Mouse (Mus musculus): ENCODE measurements at regions not wholly inside any gene's neighbourhood (a gene's known extent, or its start where the extent isn't known, plus 50 kb on each side); places are given as distances from the start of the nearest gene placed in this dataset.

DNA sequence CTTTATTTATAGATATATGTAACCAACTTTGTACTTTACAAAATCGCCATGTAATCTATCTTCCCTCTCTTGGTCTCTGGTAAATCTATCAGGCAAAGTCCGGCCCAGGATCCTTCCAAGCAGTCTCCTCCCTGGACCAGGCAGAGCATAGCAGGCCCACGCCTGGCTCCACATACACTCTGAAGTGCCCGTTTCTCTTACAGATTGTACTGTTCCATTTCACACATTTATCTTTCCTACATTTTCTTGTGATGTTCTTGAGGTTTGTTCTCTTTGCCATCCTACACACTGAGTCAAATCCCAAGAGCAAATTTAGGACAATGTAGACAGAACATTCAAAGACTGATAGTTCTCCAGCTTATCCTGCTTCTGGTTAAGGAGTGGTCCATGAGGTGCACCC lies 264.3 kb downstream of the Spry2 start:
- no peak for DNase-seq (ENCODE audit: low read depth, low spot score)

DNA sequence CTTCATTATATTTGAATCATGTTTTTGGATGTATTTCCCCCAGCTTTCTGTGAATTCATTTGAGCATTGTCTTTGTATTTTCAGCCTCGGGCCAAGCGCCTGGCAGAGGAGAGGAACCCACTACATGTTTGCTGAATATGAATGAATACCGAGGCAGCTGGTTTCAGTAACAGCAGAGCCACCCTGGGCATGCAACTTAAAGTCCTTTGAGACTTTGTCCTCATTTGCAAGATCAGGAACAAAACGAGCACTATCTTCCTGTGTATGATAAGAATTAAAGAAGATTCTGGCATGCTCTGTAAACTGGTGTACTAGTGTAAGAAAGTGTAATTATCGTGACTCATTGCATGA lies 265.0 kb downstream of the Spry2 start:
- no peak for DNase-seq (ENCODE audit: low read depth, low spot score)

DNA sequence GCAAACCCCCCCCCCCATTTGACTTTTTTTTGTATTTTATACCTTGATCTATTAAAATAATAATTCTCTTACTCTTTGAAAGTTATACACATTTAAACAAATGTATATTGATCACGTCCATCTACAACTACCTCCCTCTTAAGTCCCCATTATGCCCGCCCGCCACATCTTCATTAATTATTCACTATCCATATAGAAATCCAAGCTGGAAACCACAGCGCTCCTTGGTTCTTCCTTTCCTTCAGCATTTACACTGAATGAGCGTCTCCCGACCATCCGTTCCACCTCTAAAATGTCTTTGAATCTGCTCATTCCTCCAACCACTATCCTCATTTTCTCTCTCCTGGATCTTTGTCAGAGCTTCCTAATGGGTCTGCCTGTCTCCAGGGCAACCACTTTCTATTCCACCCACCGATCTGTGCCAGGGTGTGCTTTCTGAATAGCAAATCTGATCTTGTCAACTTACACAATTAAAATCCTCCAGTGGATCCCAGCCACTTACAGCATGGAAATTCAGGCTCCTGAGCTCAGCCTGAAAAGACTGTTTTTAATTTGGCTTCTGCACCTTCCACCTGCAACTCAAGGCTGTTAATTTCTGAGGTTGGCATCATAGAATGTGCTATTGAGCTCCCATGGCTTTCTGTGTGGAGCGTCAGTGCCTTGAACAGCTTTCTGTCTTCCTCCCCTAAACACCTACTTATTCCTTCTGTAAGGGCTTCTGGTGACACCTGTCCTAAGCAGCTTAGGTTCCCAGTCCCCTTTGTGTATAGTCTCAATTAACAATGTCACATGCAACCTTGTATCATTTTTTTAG lies 265.5 kb downstream of the Spry2 start:
- no peak for DNase-seq (ENCODE audit: low read depth, low spot score)

DNA sequence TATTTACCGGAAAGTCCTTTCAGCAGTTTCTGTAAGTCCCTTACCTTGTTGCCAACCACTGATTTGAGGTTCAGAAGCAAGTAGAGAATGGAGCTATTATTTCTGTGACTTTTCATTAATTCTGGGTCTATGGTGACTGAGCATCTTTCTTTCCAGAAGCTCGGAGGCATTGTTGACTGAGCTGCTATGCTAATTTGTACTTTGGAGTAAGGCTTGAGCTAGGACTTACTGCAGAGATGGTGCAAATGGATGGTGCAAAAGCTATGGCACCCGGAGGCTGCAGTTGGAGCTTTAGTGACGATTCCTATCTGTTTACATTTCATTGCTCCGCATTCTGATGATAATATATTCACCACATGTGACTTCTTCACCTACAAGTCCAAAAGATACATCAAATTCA lies 266.2 kb downstream of the Spry2 start:
- DNase-seq (ENCODE audit: low read depth, low spot score): no peak

DNA sequence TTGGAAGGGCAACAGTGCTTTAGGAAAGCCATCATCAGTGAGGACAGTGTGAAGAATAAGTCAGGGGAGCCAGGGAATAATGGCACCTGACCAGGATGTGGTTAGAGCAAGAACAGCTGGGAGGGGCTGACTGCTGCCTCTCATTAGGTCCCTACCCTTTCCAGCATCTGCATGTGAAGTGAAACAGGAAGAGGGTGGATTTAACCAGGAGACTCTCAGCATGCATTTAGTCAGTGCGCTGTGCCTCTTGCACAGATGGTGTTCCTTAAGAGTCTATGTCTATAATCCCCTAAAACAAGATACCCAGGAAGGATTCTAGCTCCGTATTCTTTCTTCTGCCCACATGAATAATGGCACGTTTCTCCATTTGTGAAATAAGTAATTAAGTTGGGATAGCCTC lies 267.9 kb downstream of the Spry2 start:
- no peak for DNase-seq (ENCODE audit: low read depth, low spot score)

DNA sequence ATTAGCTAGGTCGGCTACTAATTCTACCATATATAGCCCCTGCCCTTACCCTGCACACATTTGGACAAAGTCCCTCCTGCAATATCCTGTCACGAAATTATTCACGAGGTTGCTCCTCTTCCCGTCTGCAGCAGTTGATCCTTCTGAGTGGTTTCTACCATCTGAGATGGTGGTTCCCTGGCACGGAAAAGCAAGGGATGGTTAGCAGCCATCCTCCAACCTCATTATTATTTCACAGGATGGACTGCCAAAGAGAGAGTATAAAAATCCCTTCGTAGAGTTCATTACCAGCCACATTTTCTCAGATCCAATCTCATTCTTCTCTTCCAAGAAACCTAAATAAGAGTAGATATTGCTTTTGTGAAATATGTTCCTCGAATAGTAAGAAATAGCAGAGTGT lies 272.2 kb downstream of the Spry2 start:
- DNase-seq (ENCODE audit: low read depth, low spot score): no peak

DNA sequence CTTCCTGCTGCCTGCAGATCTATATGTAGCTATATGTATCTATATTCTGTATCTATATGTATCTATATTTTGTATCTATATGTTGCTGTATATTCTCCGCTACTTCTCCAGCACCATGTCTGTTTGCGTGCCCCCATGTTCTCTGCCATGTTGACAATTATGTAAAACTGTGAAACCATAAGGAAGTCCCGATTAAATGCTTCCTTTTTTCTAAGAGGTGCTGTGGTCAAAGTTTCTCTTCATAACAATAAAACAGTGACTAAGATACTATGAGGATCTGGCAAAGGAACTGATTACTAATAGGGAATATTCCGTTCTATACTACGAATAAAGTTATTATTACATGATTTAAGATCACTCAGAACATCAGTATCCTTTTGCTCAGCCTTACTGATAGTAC lies 274.5 kb downstream of the Spry2 start:
- no peak for DNase-seq (ENCODE audit: low read depth, low spot score)

DNA sequence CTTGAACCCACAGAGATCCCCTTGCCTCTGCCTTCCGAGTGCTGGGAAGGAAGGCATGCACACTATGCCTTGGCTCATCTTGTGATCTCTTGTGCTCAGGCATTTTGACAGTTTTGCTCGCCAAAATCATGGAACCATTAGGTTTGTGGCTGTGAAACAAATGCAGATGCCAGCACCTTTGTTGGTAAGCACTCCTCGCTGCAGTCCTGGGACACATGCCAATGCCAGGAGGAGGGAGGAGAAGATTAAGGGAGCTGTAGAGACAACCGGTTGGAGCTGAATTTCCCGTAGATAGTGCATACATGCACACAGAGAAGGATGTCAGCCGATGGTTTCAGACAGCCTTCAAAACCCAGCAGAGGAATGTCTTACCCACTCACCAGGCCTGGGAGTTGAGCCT lies 275.5 kb downstream of the Spry2 start:
- DNase-seq (ENCODE audit: low read depth, low spot score): no peak

DNA sequence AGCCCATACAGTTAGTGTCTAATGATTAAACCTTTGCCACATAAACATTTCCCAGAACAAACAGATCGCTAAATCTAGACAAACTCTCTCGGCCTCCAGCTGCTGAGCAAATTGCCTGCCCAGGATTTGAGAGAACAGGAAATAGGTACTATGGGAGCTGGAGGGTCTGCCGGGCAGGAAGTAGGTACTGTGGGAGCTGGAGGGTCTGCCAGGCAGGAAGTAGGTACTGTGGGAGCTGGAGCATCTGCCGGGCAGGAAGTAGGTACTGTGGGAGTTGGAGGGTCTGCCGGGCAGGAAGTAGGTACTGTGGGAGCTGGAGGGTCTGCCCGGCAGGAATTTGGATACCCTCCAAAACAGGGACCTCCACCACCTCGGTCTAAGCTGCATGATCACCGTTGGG lies 277.2 kb downstream of the Spry2 start:
- no peak for DNase-seq (ENCODE audit: low read depth, low spot score)

DNA sequence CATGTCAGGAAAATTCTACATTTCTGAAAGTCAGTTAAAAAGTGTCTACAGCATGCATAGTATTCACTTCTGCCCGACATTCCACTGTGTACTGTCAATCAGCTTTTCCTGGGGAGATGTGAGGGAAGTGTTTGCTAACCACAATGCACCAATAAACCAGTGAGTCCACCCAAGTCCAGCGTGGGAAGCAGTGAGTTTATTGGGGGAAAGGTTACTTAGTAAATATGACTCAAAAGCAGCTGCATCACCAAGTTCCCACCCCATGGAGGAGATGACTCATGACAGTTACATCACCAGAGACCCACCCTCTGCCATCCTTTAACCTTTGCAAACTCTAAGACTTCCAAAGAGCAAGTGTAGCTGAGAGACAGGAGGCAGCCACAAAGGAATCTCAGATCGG lies 280.9 kb downstream of the Spry2 start:
- DNase-seq (ENCODE audit: low read depth, low spot score): no peak

DNA sequence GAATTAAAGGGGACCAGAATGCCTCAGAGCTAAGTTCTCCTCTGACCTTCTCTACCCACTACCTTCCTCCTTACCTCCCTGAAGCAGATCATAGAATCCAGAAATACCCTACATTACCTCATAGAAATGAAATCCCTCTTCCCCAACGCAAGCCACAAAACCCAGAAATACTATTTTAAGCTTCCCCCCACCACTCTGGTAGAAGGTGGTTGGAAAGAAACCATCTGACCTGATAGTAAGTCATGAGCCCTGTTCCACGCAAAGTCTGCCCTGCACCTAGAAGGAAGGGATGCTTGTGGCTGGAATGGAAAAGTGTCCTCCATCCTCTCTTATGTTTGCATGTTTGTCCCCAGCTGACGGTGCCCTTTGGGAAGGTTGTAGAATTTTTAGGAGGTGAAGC lies 283.8 kb downstream of the Spry2 start:
- DNase-seq (ENCODE audit: low read depth, low spot score): no peak

DNA sequence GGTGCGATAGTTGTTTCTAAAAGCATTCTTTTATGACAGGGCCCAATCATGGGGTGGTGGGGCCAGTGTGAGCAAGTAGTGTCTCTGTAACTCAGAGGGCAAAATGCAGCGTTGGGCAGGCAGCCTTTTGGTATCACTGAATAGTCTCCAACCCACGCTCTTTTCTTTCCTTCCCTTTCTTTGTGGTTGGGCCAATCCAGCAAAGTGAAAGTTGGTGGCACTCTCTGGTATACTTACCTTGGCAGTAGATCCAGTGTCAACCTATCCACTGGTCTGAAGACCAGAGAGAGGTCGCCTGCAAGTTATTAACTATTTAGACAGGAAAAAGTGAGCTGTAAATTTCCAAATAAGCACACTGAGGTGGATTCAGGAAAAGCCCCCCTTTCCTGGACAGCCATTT lies 287.8 kb downstream of the Spry2 start:
- no peak for DNase-seq (ENCODE audit: low read depth, low spot score)

DNA sequence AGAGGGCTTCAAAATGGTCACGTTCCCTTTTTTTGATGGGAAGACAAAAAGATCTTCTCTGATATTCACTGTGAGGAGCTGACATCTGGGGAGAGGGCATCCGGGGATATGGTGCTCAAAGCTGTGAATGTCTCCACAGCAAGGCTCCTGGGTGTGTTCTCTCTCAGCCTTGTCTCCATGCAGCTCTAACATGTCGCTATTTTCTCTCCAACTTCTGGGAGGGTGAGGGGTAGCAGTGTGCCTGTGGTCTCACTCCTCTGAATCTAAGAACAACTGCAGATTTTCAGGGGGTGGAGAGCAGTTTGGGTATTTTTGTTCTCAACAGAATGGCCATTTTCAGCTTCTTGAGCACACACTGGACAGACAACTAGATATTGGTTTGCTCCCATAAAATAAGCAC lies 290.1 kb downstream of the Spry2 start:
- DNase-seq (ENCODE audit: low read depth, low spot score): no peak

DNA sequence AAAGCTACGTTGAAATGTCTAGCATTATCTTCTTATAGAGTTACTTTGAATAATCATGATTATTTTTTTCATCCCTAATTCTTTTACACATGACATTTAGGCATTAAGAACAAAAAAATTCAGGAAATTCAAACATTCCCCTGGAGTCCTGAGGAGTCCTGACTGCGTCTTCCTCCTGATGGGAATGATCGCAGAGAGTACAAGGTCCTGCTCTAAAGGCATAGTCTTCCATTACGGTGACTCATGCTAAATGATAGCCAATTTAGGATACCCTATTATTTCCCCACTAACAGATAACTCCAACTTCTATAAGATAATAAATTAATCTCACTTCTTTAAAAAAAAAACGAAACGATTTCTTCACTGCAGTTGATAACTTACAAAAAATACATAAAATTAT lies 292.2 kb downstream of the Spry2 start:
- no peak for DNase-seq (ENCODE audit: low read depth, low spot score)

DNA sequence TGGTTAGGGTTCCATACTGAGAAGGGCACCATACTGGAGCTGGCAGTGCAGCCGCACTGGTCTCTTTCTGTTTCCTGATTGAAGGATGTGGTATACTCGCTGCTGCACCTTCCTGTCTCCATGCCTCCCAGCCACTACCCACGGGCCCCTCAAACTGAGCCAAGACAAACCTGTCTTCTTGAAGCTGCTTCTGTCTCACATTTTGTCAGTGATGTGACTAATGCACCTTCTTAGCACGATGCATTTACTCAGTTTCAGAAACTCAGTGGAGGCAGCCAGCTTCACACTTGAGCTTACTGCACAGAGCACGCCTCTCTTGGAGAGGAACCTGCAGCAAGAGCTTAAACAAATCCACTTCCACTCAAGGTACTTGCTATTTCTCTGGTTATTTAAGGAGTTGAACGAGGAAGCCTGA lies 293.6 kb downstream of the Spry2 start:
- no peak for DNase-seq (ENCODE audit: low read depth, low spot score)

DNA sequence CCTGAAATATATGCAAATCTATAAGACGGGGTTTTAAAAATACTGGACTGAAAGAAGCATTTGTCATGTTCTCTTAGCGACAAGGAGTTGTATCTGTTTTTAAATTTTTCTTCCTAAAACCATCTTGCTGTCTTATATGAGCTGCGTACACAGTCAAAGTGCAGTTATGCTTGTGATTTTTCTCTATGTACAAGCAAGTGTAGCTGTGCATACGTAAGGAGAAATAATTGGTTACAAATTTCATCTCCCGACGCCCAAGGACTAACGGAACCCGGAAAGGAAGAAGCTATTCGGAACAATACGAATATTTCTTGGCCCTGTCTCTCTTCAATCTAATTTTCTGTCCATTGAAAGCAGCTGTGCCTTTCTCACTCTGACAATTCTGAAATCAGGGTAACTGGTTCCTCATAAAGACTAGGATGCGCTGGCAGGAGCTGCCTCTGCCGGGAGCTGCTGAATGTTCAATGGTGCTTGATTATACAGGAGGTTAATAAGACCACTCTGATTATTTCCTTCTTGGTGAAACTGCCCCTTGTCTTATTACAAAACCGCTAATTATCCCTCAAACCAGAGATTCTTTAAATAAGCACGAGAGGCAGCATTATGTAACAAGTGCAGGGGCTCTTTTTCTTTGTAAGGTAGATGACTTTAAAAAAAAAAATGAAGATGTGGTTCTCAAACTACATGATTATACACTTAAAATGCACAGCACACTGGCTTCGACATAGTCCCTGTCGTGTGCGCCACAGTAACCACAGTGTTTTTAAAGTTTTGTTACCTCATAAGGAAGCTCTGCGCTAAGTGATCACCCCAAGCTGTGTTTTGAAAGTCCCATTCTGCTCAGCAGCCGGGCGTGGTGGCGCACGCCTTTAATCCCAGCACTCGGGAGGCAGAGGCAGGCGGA lies 296.8 kb downstream of the Spry2 start:
- no peak for DNase-seq (ENCODE audit: low read depth, low spot score)

DNA sequence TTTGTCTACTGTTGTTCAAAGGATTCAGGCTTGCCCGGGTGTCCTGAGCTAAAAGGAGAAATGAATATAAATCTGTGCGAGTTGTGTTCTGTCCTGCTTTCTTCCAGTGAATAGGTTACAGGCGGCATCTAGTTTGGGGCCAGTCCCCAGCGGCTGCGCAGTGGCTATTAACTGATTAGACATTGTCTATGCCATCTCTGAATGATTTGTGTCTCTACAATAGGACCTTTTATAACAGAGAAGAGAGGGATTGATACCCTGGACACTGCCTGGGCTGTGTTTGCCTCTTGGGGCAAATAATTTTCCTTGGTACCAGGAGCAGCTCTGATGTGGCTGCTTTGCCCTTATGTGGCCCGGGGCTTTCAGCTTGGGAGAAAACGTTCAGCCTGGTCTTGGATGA lies 306.9 kb downstream of the Spry2 start:
- no peak for DNase-seq (ENCODE audit: low read depth, low spot score)

DNA sequence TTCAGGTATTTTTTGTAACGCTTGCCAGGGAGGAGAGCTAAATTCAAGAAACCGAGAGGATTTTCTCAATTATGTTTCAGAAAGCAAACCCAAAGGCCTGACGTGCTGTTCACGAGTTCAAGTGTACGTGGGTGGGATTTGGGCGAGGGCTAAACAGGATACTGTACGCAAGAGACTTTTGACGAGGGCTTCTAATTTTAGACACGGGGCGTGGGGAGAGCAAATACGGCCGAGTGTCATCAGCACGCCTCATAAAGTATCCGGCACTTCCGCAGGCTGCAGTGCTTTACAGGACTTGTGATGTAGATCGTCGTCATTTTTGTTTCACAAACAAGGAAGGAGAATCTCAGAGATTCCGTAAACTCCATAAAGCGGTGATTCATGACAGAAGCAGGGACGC lies 307.4 kb downstream of the Spry2 start:
- no peak for DNase-seq (ENCODE audit: low read depth, low spot score)

DNA sequence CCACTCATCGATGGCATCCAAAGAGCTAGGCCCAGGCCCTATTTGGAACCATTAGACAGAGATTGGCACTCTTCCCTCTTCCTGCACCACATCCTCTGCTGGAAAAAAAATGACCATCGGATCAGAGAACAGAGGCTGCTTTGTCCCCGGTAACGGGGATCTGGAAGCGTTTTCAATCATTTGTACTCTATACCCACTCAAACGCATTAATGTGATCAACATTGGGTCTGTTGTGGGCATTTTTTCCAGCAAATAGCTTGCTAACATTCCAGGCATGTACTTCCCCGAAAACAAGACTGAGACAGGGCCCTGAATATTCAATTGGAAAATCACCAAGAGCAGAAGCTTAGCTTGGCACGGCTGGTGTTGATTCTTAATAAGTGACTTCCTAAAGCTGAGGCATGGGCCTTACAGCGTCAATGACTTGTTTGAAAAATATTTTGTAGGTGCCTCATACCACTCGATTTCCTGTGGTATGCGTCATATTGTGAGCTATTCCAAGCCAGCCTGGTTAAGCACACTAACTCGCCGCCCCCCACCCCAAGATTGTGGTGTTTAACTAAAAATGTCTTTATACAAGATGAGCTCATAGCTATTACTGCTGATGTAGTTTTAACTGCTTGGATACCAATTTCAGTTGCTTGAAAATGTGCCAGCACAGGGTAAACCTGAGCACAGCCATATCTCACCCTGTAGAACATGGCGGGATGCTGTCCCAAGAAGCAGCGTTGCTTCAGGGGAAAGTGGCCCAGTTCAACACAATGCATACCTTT lies 308.0 kb downstream of the Spry2 start:
- DNase-seq (ENCODE audit: low read depth, low spot score): no peak

DNA sequence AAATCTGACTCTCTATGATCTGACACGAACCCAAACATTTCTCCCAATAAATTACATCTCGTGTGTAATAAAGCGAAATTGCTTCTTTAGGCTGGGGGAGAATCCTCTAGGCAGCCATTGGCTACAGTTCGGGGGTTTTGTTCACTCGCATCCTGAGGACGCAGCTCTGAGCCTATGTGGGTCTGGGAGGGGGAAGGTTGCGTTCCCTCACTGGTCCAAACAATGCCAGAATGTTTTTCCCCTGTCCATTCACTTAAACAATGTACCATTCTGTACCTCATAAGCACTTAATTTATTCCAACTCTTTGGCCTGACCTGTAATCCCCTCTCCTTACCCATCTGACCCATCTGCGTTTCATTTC lies 308.6 kb downstream of the Spry2 start:
- no peak for DNase-seq (ENCODE audit: low read depth, low spot score)

DNA sequence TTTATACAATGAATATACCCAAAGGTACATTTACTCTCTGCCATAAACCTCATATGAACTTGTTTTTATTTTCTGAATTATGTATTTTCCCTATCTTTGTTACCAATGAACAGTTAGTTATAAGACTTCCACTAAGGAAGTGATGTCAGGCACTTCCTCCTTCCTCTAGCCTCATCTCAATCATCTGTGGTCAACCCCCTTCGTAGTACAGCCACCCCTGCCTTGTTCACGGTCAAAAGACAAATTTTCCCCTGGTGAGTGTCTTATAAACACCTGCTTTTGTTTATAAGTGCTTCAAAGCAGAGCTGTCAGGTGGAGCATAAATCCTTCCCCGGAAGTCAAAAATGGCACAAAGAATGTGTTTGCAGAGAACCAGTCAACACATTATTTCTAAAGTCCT lies 312.0 kb downstream of the Spry2 start:
- DNase-seq (ENCODE audit: low read depth, low spot score): peak; percentile 80

DNA sequence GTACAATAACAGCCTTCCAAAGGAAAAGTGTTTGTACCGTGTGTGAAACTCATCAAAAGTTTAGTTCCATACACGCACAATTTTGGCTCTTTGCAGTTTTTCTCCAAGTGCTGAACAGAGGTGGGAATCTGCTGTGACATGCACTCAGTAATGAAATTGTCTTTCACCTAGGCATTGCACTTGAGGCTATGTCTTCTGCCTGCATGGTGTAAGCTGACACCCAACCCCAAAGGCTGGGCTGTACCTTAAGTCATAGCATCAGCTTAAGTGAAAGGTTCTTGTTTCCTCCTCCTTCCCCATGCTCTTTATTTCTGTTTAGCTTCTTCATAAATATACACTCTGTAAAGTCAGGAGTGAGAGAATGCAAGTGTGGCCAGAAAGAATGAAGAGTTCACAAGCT lies 313.1 kb downstream of the Spry2 start:
- DNase-seq (ENCODE audit: low read depth, low spot score): peak; percentile 26

All from A20 (cell line).